Mouse (Mus musculus) cerebellum, adult 2 months (tissue): ENCODE data around the gene Atg7.

ENCODE experiments used
- CTCF ChIP-seq: fragments of 200-500 bp; IDR thresholded peaks from 2 replicates; pipeline ENCODE4 v1.5.1; 2011; ENCODE audit warnings: low read depth, mild to moderate bottlenecking, control low read depth, low read length, moderate library complexity, borderline replicate concordance; ENCODE audit not compliant: insufficient read depth
- POLR2A ChIP-seq: fragments of 200-500 bp; IDR thresholded peaks from 2 replicates; pipeline ENCODE4 v1.6.1; 2011; ENCODE audit warnings: low read length, control low read depth, borderline replicate concordance; ENCODE audit not compliant: insufficient read depth

DNA sequence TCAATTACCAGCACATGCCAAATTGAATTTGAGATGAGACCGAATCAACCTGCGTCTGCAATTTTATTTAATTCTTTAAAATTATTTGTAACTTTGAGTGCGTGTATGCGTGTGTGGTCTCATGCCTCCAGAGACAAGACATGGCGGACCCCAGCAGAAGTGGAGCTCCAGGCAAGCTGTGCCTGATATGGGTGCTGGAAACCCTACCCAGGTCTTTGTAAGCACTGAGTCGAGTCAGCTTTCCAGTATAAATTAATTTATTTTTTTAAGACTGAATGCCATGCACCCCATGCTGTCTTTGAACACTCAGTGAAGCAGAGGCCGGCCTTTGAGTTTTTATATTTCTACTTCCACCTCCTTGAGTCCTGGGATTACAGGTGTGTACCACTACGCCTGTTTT is 819 bp downstream of the Atg7 start:
- no peak for TF ChIP-seq POLR2A
- TF ChIP-seq CTCF, result no peak
